Mouse (Mus musculus) E14TG2a.4 (cell line): Measurements from ENCODE around the gene Pemt.

ENCODE experiments used
- CTCF ChIP-seq: conservative IDR thresholded peaks from 2 replicates; pipeline ENCODE4 v1.5.1; 2014; ENCODE audit warnings: low read length
- NANOG ChIP-seq: IDR thresholded peaks from 2 replicates; pipeline ENCODE4 v1.6.1; 2014; ENCODE audit warnings: borderline replicate concordance, low read length, mixed read lengths
- POU5F1 ChIP-seq: IDR thresholded peaks from 2 replicates; pipeline ENCODE4 v1.6.1; 2014; ENCODE audit warnings: low read length, borderline replicate concordance

- TF ChIP-seq CTCF (no peak), NANOG (no peak), POU5F1 (no peak)
Measured at GRCm38 (mm10) chr11:60021201-60021600, 25.1 kb downstream of the Pemt start.
